Mouse (Mus musculus): Measurements from ENCODE around the gene Hoxa11.

Hoxa11 gene

DNA sequence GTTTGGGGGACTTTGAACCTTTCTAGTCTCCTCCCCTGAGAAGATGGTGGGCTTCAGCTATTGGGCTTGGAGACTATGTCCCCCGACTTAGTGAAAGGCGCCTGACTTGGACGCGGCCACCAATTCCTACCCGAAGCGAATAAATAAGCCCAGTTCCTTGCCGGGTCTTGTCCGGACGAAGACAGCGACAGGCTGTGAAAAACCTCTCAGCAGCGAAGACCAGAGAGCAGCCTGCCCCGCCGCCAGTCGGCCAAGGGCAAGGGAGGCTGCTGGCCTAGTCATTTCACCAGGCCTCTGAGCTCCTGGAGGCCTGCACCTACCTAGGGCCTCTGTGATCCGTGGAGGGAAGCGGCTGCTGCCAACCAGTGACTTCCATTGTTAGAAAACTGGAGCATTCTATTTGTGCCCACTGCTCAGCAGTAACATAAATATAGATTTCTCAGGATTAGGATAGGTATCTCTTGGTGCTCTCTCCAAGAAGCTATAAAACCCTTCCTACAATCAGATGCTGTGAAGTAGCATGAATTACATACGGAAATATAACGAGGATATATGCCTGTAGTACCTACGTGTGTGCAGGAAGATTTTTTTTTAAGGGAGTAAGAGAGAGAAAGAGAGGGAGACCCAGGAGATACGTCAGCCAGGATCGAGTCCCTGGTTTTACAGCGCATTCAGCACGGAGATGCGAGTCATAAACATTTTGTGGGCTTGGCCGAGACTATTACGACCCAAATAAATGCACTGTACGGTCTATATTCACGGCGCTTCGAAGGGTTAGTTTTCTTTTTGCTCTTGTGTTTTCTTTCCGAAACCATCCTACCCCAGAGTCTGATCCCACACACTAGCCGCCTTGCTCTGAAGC lies 25.4 kb downstream of the Hoxa11 start:
- no peak for DNase-seq (ENCODE audit: low read depth, low spot score)

DNA sequence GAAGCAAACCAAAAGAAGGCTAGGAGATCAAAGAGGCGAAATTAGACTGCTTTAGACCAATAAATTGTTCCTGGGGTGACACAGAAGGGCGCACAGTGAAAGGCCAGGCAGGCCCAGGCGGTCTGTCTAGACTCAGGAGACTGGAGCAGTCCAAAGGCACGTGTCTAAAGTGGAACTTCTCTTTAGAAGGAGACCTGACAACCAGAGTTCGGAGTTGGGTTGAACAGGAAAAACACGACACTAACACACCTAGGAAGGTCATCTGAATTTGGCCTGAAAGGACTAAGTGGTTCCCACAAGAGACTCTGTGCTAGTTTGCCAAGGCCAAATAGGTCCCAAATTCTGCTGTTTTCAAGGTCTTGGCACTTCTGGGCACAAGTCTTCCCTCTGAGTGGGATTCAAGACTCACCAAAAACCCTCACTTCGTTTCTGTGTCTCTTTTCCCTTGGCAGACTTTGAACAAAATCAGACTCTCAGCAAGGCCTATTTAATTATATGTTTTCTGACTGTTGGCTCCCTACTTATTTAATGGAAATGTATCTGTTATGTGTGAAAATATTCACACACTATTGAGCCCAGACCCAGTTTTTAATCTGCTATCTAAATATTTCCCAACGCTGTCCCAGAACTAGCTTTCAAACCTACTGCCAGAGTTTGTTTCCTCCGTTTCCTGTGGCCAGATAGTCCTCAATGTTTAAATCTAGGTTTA lies 26.2 kb downstream of the Hoxa11 start:
- no peak for DNase-seq (ENCODE audit: low read depth, low spot score)

GRCm38 (mm10) chr6:52218643-52219215 lies 26.9 kb downstream of the Hoxa11 start:
- no peak for DNase-seq (ENCODE audit: low read depth, low spot score)

- peak; percentile 33 for DNase-seq (ENCODE audit: low read depth, low spot score)
These were observed 27.5 kb downstream of the Hoxa11 start for GRCm38 (mm10) chr6:52217895-52218642.

DNA sequence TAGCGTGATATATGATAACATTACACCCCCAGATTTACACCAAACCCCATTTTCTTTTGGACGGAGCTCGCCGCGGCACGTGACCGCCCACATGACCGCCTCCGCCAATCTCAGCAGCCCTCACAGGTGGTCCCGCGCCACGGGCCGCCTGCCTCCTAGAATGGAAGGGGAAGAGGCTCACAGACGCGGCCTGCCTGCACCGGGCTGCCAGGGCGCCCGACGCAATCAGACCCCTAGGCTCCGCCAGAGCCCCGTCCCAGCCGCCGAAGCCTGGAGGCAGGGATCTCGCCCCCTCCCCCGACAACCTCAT lies 28.2 kb downstream of the Hoxa11 start:
- DNase-seq (ENCODE audit: low read depth, low spot score) = peak; percentile 69

GRCm38 (mm10) chr6:52216691-52217458 lies 28.7 kb downstream of the Hoxa11 start:
- peak; percentile 35 for DNase-seq (ENCODE audit: low read depth, low spot score)

DNA sequence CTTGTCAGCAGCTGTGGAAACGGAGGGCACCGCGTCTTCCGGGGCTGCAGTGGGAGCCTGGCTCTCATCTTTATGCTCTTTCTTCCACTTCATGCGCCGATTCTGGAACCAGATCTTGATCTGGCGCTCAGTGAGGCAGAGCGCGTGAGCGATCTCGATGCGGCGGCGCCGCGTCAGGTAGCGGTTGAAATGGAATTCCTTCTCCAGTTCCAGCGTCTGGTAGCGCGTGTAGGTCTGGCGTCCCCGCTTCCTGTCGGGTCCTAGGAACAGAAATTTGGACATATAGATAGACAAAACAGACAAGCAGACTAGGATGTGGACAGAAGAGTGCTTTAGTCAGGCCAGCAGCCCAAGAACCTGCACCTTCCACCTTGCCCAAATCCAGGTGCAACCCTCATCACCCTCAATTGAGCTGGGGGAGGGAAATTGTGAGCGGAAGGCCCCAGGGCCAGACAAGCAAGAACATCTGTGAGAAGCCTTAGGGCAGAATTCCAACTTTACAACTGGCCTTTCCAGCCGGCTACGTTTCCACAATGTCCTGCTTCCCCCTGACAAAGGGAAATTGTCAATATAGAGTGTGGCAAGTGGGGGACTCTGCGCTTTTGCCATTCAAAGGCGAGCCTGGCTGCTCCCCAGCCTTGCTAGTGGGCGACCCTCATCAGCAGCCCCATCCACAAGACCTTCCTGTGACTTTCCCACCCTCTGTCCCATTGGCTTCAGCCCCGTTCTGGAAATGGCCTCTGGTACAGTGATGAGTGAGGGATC lies 29.7 kb downstream of the Hoxa11 start:
- no peak for DNase-seq (ENCODE audit: low read depth, low spot score)

- no peak for DNase-seq (ENCODE audit: low read depth, low spot score)
These were observed 30.5 kb downstream of the Hoxa11 start for GRCm38 (mm10) chr6:52215070-52215469.

- DNase-seq (ENCODE audit: low read depth, low spot score) = no peak
These were observed 31.3 kb downstream of the Hoxa11 start for GRCm38 (mm10) chr6:52214271-52214670.

DNA sequence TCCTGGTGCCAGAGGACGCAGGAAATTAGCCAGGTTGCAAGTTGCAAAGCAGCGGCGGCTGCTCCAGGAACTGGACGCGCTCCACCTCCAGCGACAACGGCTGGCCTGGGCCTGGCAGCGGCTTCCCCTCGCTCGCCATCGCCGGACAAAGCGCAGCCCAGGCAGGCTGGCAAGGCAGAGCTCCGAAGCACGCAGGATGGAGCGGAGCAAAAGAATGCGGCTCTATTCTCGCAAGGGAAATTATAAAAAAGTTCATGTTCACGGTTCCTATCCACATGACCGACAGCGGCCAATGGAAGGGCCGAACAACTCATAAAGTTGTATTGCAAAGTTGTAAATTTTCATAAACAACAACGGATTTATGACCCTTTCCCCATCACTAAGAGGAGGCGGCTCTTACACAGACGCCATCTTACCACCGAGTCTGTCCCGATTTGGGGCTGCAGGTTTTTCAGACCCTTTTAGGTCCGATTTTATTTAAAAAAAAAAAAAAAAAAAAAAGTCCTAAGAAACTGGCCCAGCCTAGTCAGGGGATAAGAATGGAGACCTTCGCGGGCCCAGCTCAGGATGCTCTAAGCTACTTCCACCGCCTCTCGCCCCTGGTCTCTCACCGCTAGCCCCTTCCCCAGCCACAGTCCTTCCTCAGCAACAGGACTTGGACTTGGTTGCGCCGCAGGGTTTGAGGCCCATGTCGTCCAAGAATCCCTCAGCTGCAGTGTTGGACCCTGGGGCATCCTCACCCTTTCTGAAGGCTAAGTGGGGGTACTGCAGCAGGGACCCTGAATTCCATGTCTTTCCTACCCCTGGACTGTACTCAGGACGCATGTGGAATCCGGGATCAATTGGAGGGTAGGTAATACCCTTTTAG lies 32.3 kb downstream of the Hoxa11 start, which contains the start of the genes Hoxa3 and Gm28308:
Hoxa3 (minus strand) TSS at position 218 of the 868 bp plus-strand sequence.
Gm28308 (minus strand) TSS at position 221 of the 868 bp plus-strand sequence.
- peak; percentile 48 for DNase-seq (ENCODE audit: low read depth, low spot score)

GRCm38 (mm10) chr6:52212556-52213118 lies 33.0 kb downstream of the Hoxa11 start:
- DNase-seq (ENCODE audit: low read depth, low spot score) = no peak

- peak; percentile 38 for DNase-seq (ENCODE audit: low read depth, low spot score)
These were observed 33.6 kb downstream of the Hoxa11 start for GRCm38 (mm10) chr6:52211961-52212360.

DNA sequence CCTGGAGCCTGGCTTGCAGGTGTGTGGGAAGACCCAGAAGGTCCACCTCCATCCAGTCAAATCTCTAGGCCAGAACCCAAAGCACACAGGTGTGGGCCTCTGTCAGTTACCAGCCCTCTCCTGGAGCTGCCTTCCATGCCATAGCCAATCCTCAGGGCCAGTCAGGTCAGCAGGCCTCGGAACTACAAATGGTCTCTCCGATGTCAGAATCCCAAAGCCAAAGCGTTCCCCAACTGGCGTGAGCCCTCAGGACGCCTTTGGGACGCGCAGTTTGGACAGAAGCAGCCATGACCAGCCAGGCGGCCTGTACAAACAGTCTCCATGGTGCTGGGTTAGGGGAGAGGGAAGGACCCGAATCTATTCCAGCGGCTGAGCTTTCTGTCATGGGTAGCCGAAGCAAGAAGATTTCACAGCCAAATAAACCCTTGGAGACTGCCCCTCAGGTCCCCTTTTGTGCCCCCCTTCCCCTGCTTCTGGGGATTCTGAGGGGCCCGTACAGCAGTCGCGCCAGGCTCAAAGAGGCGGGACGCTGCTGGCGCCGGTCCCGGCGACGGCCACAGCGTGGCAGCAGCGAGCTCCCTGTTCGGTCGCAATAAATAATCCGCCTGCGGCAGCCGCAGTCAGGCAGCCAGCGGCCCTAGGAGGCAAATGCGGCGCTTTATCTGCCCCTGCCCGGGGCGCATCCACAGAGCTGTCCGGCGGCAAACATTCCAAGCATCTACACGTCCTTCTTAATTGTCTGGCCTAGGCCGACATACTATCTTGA lies 34.3 kb downstream of the Hoxa11 start:
- DNase-seq (ENCODE audit: low read depth, low spot score) = peak; percentile 86

DNA sequence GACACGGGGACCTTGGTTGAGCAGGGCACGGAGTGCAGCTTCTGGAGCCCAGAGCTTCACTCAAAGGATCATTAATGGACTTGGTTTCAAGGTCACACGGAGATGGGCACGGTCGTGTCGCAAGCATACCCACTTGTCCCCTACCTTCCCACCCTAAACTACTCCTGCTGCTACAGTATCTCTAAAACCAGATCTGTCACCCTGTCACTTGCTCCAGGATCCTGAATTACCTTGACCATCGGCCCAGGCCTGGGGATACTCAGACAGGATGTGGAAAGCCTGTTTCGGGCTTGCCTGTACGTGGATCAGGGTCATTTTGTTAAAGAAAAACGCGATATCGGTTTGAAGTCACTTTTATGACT lies 35.9 kb downstream of the Hoxa11 start:
- DNase-seq (ENCODE audit: low read depth, low spot score) = no peak

GRCm38 (mm10) chr6:52208868-52209684 lies 36.5 kb downstream of the Hoxa11 start:
- DNase-seq (ENCODE audit: low read depth, low spot score) = no peak

GRCm38 (mm10) chr6:52208072-52208867 lies 37.3 kb downstream of the Hoxa11 start, which contains the start of gene Hoxa6:
TSS of gene Hoxa6 (minus strand) at chr6:52208722.
- DNase-seq (ENCODE audit: low read depth, low spot score) = no peak

- no peak for DNase-seq (ENCODE audit: low read depth, low spot score)
These were observed 38.0 kb downstream of the Hoxa11 start for GRCm38 (mm10) chr6:52207684-52207976.

Data from CD4-positive, CD25-positive, alpha-beta regulatory T cell, adult 2 months (primary cell).